Mouse (Mus musculus) right cerebral cortex, adult 18-20 months (tissue): ENCODE measurements around the gene Myo1a.
"Not testable (repeated sequence)": the region's sequence is repeated elsewhere in the genome, so short reads cannot be mapped to it uniquely, and the experiment has no call there.

Experiments
- DNase-seq: peaks from one replicate; pipeline ENCODE4 v3.0.0; 2022; ENCODE audit warnings: mixed read lengths

The Myo1a gene

DNA sequence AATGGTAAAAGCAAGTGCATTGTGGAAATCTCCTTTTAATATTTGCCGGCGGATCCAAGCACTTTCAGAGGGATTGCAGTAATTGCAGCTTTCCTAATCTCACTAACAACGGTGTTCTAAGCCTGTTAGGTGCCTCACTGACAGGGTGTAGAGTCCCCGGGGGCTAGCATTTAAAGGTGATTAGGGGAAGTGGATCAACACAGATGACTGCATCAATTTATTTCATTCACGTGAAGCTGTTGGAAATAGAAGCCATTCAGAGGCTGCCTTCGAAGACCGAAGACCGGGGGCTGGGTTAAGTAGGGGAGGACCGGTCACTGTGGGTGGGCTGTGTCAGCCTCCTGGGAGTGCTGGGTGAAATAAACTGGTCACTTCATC lies 26.0 kb downstream of the Myo1a start:
- no peak for DNase-seq

DNA sequence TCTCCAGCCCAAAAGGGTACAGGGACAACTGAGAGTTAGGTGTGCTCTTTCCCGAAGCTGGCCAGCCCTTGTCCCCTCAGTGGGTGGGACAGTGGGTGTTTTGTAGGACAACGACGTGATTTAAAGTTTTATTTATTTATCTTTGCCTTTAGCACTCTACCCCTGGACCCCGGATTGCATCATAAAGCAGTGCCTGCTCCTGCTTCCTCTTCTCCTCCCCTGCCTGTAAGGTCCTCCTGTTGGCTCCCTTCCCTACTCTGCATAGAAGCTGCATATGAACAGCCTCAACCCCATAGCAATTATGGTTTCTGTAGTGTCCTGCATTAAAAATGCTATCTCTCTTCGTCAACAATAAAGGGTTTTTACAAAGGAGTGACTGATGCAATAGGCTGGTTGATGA lies 26.4 kb downstream of the Myo1a start:
- DNase-seq = no peak

DNA sequence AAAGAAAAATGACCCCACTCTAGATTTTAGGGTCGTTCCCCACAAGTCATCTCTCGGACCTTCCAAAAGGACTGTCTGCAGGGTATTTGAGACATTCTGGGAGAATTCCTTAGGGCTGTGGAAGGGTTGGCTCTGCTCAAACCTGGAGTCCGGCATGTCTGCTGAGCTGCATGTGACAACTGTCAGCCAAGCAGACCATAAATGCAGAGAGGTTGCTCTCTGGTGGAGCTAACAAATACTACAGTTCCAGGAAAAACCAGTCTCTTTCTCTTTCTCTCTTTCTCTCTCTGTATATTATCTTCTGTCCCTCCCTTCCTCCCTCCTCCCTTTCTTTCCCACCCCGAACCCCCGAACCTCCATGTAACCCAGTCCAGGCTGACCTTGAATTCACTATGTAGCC lies 29.5 kb downstream of the Myo1a start:
- no peak for DNase-seq

DNA sequence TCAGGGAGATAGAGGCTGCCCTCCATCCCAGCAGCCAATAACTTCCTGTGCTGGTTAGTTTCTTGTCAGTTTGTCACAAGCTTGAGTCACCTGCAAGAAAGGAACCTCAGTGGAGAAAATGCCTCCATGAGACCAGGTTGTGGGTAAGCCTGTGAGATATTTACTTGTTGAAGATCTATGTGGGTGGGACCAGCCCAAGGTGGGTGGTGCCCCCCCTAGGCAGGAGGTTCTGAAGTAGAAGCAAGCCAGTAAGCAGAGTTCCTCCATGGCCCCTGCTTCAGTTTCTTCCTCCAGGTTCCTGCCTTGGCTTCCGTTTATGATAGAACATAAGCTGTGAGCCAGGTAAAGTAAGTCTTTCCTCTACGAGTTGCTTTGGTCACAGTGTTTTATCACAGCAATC lies 31.3 kb downstream of the Myo1a start:
- no peak for DNase-seq

DNA sequence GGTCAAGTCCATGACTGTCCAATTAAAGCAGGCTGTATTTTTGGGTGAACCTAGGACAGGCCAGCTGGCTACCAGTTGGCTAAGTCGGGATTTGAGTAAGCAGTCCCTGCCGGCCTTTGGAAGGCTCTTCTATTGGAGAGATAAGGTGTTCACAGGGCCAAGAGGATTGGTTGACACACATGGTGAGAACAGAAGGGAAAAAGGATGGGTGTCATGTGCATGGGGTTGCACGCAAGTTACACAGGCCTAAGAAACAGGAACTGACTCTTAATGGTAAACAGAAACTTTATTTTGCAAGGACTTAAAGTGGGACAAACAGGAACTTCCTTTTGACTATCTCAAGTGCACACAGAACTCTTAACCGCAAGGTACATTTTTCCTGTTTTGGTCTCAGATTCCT lies 31.9 kb downstream of the Myo1a start:
- DNase-seq = no peak

DNA sequence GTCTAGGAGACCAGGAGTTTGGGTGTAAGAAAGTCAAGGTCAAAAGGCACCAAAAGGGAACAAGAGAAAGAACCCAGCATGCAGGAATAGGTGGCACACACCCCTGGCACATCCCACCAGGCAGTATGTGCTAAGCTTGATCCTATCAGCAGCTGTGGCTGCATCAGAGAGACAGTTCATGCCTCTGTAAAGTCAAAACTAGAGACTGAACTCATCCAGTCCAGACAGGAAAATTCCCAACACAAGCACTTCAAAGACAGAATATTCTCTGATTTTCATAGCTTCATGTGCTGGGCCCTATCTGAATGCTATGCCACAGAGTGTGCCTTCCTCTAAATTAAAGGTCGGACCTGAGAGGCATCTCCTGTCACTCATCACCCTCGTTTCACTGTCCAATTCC lies 32.6 kb downstream of the Myo1a start:
- no peak for DNase-seq

DNA sequence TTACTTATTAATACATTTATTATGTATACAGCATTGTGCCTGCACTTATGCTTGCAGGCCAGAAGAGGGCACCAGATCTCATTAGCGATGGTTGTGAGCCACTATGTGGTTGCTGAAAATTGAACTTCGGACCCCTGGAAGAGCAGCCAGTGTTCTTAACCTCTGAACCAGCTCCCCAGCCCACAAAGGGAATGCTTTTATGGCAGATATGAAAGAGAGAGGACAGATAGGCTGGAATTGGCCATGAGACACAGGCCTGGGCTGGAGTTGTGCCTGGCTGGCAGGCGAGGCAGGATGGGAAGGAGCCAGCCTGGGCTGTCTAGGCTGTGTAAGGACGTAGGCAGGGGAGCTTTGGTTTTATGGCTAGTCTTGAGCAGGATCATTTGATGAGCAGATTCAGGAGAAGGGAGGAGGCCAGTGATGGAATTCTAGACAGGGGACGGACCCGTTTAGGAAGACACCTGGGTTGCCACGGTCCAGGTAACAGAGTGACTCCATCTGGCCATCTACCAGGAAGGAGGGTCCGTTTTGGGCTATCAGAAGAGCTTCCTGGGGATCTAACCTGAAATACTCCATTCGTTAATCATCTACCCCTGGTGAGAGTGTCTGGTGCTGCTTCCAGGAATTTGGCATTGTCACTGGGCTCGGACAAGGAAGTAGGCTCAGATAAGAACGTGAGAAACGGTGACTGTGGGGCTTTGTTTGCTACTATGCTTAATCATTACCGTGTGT lies 33.3 kb downstream of the Myo1a start:
- no peak for DNase-seq

DNA sequence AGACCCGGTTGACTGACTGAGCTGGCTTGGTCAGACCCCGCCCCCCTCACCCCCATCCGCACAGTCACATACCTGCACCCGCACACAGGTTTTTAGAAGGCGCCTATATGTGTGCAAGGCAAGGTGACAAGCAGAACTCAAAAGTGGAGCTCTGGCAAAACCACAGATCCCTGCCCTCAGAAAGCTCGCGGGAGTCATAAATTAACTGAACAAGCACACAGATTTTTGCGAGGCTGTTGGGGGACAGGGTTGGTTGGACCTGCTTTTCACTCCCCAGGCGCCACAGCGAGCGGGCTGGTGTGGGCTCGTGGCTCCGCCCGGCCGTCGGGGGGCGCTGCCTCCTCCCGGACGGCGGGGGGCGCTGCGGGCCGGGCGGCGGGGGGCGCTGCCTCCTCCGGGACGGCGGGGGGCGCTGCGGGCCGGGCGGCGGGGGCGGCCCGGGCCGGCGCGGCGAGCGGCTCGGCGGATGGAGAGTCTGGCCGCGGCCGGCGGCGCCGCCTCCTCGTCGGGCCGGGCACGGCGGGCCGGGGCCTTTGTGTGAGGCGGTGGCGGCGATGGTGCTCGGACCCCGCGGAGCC lies 34.2 kb downstream of the Myo1a start, which contains the start of gene Zbtb39:
TSS of gene Zbtb39 (plus strand) at position 456 of the 578 bp plus-strand sequence.
- peak; percentile 72 for DNase-seq

DNA sequence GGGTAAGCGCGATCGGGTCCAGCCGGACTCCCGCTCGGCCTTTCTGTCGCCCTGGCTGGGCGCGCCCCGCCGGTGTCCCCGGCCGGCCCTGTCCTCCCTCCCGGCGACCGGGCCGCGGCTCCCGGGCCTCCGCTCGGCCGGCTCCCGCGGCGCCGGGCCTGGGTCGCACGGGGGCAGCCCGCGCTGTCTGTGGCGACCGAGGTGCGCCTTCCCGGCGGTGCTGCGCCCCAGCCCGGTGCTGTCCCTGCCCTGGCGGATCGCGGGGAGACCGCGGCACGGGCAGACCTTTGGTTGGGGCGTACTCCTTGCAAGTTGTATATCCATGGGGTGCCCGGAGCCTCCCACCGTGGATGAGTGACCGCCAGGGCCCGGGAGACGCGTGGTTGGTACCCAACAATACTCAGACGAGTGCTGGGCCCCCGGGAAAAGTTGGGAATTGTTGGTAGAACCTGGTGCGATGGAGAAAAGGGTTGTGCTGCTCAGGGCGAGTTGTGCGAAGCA lies 34.7 kb downstream of the Myo1a start:
- peak; percentile 29 for DNase-seq

DNA sequence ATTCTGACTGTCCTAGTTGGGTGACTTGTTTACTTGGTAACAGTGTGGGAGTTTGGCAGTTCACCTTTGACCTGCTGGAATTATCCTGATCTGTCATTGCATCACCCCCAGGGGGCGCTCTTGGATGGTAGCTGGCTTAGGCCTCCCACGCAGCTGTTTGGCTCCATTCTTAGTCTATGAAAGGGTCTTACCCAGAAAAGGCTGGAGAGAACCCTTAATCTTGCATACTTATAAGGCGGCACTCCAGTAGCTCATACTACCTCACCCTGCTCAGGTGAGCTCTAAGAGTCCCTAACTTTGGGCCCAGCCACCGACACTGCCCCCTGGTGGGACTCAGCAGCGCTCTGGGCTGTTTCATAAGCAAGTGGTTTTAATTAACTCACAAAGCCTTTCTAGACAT lies 39.7 kb downstream of the Myo1a start:
- DNase-seq = no peak

DNA sequence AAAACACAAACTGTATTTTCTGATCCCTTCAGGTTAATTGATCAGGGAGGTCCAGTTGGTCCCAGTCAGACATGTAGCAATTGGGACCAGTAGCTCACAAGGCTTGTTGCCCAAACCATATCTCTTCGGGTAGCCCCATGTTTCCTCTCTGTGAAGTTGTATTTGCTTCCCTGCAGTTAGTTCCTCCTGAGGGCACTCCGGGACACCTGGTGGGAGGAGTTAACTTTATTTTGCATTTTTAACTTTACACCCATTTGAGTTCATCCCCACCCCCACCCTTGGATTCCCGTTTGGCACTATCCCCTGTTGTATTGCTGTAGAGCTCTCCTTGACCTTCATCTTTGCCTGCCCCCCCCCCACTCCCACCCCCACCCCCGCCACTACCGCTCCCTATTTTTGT lies 40.9 kb downstream of the Myo1a start:
- no peak for DNase-seq

DNA sequence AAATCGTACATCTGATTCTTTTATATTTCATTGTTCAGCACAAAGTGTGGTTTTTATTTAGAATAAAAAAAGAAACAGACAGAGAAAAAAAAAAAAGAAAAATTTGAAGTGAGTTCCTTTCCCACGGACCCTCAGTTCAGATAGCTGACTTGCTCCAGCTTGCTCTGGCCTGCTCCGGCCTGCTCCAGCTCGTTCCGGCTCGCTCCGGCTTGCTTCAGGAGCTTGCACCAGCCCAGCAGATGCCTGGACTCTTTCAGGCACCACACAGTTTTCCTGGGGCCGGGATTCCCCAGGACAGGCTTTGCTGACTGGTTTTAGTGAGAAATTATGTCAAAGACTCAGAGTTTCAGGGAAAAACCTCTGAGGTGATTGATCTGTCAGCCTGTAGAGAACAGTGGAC lies 42.3 kb downstream of the Myo1a start:
- no peak for DNase-seq

DNA sequence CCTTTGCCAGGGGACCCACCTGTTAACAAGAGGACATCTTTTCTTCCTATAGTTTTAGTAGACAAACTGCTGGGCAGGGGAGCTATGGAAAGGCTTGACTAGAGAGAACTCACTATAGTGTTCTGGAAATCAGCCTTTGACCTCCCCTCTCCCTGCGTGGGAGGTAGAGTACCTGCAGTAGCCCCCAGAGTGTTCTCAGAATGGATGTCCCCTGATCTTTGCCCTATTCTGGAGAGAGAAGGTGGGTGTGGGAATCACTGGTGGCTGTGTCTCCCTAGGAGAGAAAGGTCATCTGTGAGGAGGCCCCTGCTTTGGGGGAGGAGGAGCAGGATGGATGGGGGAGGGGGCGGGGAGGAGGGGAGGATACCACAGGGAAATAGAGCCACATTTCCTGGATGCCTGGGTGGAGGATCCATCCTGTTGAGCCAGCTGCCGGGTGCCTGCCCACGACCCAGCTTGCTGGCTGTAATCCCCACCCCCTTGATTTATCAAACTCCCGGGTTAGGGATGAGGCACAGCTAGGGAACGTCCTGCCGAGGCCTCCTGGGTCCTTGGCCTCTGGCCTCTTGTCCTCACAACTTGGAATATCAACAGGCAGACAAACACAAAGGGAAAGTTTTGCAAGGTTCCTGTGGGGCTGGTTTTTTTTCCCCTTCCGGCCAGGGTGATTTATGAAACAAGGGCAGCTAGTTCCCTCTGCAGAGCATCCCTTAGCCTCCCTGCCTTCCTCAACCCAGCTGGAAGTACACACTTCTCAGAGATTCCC lies 44.1 kb downstream of the Myo1a start:
- DNase-seq = no peak

DNA sequence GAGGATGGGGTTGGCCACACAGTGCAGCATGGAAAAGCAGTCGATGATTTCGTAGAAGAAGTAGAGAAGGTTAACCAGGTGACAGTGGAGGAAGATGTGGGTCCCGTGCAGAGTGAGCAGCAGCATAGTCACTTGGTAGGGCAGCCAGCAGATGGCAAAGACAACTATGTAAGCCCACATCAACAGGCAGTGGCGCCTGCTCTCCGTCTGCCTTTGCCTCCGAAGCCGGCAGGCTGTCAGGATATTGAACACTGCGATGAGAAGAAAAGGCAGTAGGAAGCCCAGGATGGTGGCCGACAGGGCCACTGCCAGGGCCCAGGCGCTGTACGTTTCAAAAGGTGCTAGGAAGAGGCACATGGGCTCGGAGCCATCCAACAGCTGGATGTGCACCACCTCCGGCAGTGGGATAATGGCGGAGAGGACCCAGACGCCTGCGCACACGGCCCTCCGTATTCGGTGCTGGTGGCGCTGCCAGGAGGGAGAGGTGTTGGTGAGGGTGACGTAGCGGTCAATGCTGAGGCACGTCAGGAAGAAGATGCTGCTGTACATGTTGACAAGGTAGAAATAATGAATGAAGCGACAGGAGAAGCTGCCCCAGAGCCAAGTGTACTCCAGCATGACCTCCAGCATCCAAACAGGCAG lies 45.3 kb downstream of the Myo1a start:
- DNase-seq = no peak

DNA sequence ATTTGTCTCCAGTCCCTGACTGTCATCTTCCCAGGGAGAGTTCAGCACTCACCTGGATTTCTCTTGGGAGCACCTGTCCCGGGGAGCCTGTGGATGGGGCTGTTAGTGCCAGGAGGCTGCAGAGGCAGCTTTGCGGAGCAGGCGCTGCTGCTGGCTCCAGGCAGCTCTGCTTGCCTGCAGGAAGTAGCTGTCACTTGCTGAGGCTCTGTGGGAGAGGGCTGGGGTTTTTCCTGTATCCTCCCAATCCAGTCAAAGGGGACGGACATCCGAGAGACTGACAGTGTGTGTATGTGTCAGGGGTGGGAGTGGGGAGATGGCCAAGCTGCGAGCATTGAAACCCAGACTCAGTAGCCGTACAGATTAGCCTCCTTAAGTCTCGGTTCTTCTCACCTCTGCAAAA lies 46.6 kb downstream of the Myo1a start, which contains the start of gene Gpr182:
TSS of gene Gpr182 (minus strand) at position 185 of the 400 bp plus-strand sequence.
- no peak for DNase-seq

DNA sequence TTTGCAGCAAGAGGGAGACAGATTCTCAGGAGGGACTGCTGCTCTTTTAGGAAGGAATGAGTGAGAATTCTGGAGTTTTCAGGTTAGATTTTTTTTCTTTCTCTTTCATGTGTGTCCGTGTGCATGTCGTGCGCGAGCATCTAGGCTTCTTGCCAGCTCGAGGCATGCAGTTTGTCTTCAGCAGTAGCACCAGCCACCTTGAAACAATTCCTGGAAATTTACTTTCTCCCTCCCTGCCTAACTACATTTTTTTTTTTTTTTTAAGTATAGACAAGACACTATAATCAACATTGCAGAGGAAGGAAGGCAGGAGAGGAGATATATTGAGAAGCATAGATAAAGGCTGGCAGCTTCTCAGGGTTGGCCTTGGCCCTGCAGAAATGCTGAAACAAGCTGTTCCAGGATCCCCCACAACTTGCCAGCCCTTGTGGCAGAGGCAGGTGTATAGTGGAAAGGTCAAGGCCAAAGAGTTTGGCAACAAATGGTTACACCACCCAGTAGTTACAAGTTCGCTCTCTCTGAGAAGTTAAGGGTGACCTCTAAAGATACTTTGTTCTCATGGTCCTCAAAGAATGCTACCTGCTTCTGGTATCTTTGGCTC lies 49.7 kb downstream of the Myo1a start:
- no peak for DNase-seq

DNA sequence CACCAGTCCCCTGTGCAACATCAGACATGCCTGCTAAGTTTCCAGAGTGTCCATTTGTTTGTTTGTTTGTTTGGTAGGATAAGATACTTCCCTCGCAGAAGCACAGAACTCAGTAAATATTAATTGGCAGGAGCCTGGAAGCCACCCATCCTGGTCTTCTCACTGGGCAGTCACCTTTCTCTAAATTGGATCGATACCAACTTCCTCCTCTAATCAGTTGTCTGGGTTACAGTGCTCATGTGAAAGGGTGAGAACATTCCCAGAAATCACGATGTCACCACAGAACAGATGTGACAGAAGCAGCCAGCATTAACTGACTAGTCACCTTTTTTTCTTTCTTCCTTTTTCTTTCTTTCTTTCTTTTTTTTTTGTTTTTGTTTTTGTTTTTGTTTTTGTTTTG lies 50.3 kb downstream of the Myo1a start:
- no peak for DNase-seq

DNA sequence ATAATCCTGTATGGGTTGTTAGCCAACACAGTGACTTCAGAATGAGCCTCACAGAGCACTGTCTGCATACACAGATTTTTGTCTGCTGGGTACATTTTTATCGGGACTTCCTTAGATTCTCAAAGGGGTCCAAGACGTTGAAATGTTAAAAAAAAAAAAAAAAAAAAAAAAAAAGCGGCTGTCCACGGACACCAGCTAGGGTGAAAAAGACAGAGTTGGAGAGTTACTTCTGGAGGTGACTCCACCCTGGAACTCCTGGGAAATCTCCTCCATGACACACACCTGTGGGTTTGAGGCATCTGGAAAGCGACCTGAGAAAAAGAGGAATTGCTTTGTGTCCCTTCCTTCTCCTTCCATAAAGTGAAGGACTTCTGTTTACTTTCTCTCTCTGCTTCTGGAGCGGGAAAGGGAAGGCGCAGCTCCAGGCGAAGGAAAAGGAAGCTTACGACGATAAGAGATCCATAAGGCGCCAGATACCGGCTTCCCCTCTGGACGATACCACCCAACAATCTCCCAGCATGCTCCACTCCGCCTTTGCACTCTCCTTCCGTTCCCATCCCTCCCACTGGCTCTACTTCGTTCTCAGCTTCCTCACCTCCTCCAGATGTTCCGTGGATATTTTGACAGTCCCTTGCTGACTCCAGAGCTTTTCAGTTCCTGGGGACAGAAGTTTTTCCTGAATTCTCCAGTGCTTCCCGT lies 50.9 kb downstream of the Myo1a start:
- no peak for DNase-seq

DNA sequence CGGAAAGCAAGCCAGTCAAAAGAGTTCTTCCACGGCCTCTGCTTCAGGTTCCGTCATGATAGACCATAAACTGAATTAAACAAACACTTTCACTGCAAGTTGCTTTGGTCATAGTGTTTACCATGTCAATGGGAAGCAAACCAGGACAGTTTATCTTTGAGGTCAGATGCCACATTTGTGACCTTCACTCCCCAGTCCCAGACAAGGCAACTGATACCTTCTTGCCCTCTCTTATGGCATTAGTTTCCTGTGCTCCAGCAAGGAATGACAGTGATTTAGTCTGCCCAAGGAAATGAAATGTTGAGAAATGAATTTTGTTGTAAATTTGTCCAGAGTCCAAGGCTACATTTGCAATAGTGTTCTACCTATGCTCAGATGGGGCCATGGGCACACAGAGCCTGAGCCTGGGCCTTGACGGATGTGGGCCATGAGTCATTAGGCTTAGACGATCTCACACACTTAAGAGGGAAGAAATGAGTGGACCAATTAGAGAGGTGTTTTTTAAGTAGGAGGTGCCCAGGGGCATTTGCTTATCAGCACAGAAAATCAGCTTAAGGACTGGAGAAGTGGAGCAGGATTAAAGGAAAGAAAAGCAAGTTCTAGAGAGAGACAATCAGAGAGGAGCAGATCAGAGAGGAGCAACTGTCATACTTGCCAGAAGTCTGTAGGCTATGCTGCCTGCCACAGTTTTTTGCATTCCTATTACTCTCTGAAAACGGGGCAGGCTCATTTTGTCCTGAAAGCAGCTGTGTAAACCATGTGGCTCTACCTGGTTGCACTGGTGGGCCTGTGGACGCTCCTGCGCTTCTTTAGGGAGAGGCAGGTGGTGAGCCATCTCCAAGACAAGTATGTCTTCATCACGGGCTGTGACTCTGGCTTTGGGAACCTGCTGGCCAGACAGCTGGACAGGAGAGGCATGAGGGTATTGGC lies 54.5 kb downstream of the Myo1a start, which contains the start of the genes Rdh1 and Rdh16f1:
TSS of gene Rdh1 (plus strand) at position 541 of the 930 bp plus-strand sequence.
TSS of gene Rdh16f1 (plus strand) at position 607 of the 930 bp plus-strand sequence.
- DNase-seq = no peak

DNA sequence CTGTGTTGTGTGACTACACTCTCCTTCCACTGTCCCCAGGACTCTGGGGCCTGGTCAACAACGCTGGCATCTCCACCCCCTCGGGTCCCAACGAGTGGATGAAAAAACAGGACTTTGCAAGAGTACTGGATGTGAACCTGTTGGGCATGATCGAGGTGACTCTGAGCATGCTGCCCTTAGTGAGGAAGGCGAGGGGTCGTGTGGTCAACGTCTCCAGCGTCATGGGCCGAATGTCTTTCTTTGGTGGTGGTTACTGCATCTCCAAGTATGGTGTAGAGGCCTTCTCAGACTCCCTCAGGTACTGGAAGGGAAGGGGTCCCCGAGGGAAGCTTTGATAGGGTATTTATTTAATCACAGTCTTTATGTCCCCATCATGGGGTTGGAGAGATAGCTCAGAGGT lies 58.0 kb downstream of the Myo1a start:
- DNase-seq = not testable (repeated sequence)
